Mouse (Mus musculus) heart, adult 2 months (tissue): ENCODE data around the gene Dcp1b.

ENCODE experiments used
- CTCF ChIP-seq: fragments of 200-600 bp; IDR thresholded peaks from 2 replicates; pipeline ENCODE4 v1.8.1; 2022; ENCODE audit warnings: antibody characterized with exemption, mild to moderate bottlenecking, moderate library complexity
- POLR2A ChIP-seq: fragments of 200-500 bp; IDR thresholded peaks from 2 replicates; pipeline ENCODE4 v1.6.1; 2011; ENCODE audit warnings: mild to moderate bottlenecking, low read depth, low read length, control low read depth; ENCODE audit not compliant: insufficient read depth

- TF ChIP-seq CTCF, result no peak
- TF ChIP-seq POLR2A, result no peak
Measured at GRCm38 (mm10) chr6:119219237-119219870, 44.3 kb downstream of the Dcp1b start.
